ENCODE assay signal across 14 mouse cellular contexts in genomic region chr15:97028046-97028634, GRCm38 (mm10). TPM values are rescaled to one million over a fixed set of nuclear protein-coding genes. Genes with fewer than 3 reads are reported as not detected.
"Had no signal": no experiment of that assay in that cellular context is flagged by ENCODE, and none has a peak within 500 bp of the region (broad histone marks: within the 10 kb centered on the region; RNA-seq: fewer than 3 reads in every experiment).

No protein-coding gene starts in this region.

- H3K27me3 ChIP-seq: kidney, embryonic 15.5 days; limb, embryonic 15.5 days; lung, embryonic 15.5 days; megakaryocyte, embryonic 14.5 days; midbrain, embryonic 13.5 days; neural tube, embryonic 15.5 days had no signal

- H3K4me2 ChIP-seq: kidney, embryonic 15.5 days; limb, embryonic 15.5 days; lung, embryonic 15.5 days; midbrain, embryonic 13.5 days; neural tube, embryonic 15.5 days had no signal

- ATAC-seq: midbrain, embryonic 13.5 days had no signal

- H3K4me3 ChIP-seq: kidney, embryonic 15.5 days; left cerebral cortex, adult 2 months; limb, embryonic 15.5 days; lung, embryonic 15.5 days; megakaryocyte, embryonic 14.5 days; midbrain, embryonic 13.5 days; myocyte; neural tube, embryonic 15.5 days had no signal

- H3K36me3 ChIP-seq: kidney, embryonic 15.5 days; limb, embryonic 15.5 days; lung, embryonic 15.5 days; midbrain, embryonic 13.5 days; neural tube, embryonic 15.5 days had no signal

- DNase-seq: kidney, adult 18-20 months; kidney, postnatal 14 days; right cerebral cortex, adult 18-20 months; right cerebral cortex, postnatal 25 days; thymus, postnatal 36 days had no signal

- H3K4me1 ChIP-seq: kidney, embryonic 15.5 days; limb, embryonic 15.5 days; megakaryocyte, embryonic 14.5 days; midbrain, embryonic 13.5 days; neural tube, embryonic 15.5 days had no signal

- H3K9ac ChIP-seq: kidney, embryonic 15.5 days; limb, embryonic 15.5 days; lung, embryonic 15.5 days; midbrain, embryonic 13.5 days; neural tube, embryonic 15.5 days had no signal

- H3K9me3 ChIP-seq: kidney, embryonic 15.5 days; limb, embryonic 15.5 days; lung, embryonic 15.5 days; midbrain, embryonic 13.5 days; neural tube, embryonic 15.5 days had no signal

- H3K27ac ChIP-seq: kidney, embryonic 15.5 days; left cerebral cortex, adult 2 months; limb, embryonic 15.5 days; lung, embryonic 15.5 days; macrophage; midbrain, embryonic 13.5 days; neural tube, embryonic 15.5 days had no signal

RNA-seq across cellular contexts. Expression of gene Slc38a4, which starts 27.6 kb away (rescaled TPM):
- polyA plus RNA-seq: macrophage had no signal
